Mouse (Mus musculus) skeletal muscle tissue, postnatal 0 days (tissue): Measurements from ENCODE around the gene Rab13. TPM values are rescaled to one million over a fixed set of nuclear protein-coding genes. Genes with fewer than 3 reads are reported as not detected.

Experiments
- microRNA-seq, 2 experiments: library from miRNA; unstranded; fragments of <30 nt; microRNA quantifications; one replicate each; pipeline ENCODE4; 2016
- polyA plus RNA-seq: library from polyadenylated mRNA; unstranded; fragments of >200 nt; fragmentation: Nextera tagmentation; extraction: Ambion mirVana; gene quantifications from 2 replicates; pipeline ENCODE4 v1.2.1, GENCODE M21; 2015

Rab13 gene
- polyA plus RNA-seq, result 22.1 and 24.7 TPM in 2 replicates

DNA sequence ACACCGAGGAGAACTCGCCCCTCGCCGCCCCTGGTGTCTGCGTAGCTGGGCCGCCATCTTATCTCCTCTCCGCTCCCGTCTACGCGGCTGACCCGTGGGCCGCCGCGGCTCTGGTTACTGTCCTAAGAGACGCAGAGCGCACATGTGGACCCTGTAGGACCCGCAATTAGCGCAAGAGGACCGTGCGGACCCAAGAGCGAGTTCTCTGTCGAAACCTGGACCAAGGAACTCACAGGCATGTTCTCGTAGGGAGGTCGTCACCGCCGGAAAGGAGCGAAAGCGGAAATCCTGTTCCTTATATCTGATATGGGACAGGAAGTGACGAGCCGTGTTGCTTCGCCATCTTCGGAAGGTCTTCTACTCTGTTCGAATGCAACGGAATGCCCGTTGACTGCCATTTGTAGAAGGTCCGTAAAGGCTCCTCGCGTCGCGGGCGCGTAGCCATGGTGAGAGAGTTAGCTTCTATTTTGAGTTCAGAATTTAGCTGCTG lies at the start of gene Rab13, which contains the start of gene Rps27:
TSS of gene Rab13 (plus strand) at position 319 of the 490 bp plus-strand sequence.
TSS of gene Rps27 (minus strand) at position 275 of the 490 bp plus-strand sequence.

DNA sequence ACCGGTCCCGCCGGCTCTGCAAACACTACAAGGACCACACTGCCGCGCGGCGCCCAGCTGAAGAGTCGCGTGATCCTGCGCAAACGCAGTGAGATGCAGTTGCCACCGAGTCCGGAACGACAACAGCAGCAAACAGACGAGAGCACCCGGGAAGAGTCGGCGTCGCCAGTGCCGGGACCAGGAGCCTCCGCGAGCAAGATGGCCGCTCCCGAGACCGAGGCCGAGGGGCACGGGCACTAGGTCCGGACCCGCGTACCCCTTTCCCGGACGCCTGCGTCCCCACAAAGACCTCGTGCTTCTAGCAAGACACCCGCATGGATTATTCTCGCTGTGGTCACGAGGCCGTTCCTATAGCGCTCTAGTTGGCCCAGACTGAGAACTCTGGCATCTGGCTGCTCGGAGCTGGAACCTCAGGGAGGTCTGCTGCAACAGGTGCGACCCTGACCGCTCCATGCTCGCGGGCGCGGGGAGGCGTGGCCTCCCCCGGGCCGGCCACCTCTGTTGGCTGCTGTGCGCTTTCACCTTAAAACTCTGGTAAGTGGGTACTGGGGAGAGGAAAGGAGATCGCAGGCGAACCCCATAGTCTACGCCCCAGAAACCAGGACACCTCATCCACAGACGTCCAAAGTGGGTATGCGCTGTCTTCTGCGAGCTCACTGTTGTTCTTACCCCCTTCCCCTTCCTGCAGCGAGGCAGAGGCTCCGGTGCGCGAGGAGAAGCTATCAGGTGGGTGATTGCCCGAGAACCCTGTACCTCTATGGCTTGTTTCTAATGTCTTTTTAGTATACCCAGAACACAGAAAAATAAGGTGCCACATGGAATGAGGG lies 18.2 kb downstream of the Rab13 start, which contains the start of gene Jtb:
TSS of gene Jtb (plus strand) at position 91 of the 827 bp plus-strand sequence.

GRCm38 (mm10) chr3:90242984-90243775 lies 29.7 kb downstream of the Rab13 start, which contains the start of gene Creb3l4:
Creb3l4 (minus strand) TSS chr3:90243512.

DNA sequence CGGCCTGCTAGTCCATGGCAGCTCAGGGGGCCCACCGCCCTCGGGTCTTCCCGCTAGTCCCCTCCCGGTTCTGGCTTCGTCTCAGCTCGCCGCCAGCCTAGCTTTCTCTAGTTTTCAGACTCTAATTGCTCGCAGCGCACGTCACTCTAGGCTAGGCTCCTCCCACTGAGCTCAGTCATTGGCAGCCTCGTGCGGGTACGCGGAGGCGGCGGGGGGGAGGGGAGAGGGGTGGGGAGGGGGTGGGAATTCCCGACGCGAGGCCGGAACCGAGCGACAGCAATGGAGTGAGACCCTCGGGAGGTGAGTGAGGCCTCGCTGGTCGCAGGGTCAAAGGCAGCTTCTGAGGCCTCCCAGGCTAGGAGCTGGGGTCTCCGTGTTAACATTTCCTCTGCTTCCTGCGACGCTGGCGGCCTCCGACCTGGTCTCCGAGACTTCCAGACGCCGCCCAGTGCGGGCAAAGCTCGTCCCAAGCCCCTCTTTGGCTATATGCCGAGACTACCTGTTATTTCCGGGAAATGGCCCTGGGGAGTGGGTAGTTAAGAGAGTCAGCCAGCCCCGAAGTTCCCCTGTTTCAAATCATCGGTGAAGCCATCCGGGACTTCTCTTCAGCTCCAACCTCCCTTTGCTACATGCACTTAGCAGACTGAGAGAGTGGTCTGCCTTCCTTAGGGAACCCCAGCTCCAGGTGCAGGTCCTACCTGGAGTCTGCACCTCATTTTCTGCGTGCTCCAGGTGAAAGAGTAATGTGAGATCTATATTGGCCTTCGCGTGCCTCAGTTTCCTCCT lies 34.7 kb downstream of the Rab13 start, which contains the start of gene Slc39a1:
TSS of gene Slc39a1 (plus strand) at position 213 of the 786 bp plus-strand sequence.

DNA sequence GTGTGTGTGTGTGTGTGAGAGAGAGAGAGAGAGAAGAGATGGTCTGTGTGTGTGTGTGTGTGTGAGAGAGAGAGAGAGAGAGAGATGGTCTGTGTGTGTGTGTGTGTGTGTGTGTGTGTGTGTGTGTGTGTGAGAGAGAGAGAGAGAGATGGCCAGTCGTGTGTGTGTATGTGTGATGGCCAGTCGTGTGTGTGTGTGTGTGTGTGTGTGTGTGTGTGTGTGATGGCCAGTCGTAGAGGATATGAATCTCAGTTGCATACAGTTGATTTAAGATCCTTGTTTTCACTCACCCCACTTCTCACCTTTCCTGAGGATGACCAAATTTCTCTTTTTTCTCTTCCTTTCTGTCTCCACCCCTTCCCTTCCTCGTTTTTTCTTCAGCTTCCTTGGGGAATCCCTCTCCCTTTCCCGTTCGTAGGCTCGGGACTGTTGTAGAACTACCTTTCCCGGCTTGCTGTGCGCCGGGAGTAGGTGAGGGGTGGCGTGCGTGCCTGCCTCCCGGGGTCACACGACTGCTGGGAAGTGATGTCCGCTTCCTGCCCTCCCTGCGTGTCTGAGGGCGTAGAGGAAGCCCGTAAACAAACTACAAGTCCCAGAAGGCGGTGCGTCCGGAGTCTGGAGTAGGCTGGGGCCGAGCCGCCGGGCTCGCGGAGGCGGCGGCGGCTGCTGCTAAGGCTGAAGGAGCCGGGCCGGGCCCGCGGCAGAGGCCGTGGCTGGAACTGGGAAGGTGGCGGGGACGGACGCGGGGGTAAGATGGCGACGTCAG lies 40.3 kb downstream of the Rab13 start, which contains the start of gene Crtc2:
TSS of gene Crtc2 (plus strand) at position 511 of the 766 bp plus-strand sequence.

DNA sequence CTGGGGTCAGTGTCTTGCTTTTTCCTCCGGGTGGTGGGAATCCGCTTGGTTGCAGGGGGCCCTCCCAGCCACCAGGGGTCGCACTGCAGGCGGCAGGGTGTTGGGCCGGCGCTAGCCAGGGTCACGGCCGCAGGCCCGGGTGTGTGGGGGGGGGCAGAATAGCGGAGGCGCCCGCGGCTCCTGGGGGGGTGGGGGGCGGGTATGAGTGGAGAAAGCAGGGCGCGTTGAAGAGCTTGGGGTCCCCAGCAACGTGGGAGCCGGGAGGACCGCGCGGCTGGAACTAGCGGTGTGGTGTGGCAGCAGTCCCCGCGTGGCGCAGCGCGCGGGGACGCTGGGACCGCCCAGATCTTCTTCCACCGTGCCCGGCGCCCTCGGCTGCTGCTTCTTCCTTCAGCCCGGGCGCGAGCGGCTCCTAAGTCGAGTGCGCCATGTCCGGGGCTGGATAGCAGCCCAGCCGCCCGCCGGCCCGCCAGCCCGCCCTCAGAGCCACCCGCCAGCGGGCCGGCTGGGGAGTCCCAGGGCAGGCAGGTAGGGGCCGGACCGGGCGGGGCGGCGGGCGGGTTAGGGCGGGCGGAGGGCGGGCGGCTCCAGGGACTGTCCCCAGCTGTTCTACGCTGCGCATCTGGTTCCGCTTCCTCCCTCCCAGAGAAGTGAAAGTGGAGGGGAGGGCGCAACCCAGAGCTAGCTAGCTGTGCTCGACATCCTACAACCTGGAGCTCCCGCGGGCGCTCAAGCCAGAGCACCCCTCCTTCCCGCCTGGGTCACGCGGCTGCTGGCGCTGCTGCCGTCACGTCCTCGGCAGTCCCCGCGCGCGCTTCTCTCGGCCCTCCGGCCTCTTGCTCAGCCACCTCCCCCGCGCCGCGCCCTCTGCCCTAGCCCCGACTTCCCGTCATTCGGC lies 51.8 kb downstream of the Rab13 start, which contains the start of gene Dennd4b:
TSS of gene Dennd4b (plus strand) at position 152 of the 898 bp plus-strand sequence.

Small RNA genes within 50 kb of the gene (microRNA-seq; reads per million reads assigned to microRNA genes)
- gene Mir7012, result 0.10 to 0.21 reads per million in 2 experiments

Other genes with a start within 250 kb of the Rab13 start
- 83.3 and 94.4 TPM in 2 replicates for gene Hax1, start 214.9 kb upstream of the Rab13 start, polyA plus RNA-seq
- gene 4933434E20Rik, start 162.1 kb upstream of the Rab13 start, polyA plus RNA-seq, result 144 and 154 TPM in 2 replicates
- 98.2 and 106 TPM in 2 replicates for gene Ubap2l, start 161.1 kb upstream of the Rab13 start, polyA plus RNA-seq
- gene Tpm3, start 141.0 kb upstream of the Rab13 start, polyA plus RNA-seq, result 617 and 733 TPM in 2 replicates
- 0.02 and 0.03 TPM in 2 replicates for gene Nup210l, start 109.6 kb upstream of the Rab13 start, polyA plus RNA-seq
- gene Rps27, start within 50 bp of the Rab13 start, polyA plus RNA-seq, result 894 and 1,257 TPM in 2 replicates
- gene Jtb, start 17.9 kb downstream of the Rab13 start, polyA plus RNA-seq, result 146 and 151 TPM in 2 replicates
- 1.3 and 1.5 TPM in 2 replicates for gene Creb3l4, start 29.8 kb downstream of the Rab13 start, polyA plus RNA-seq
- gene Slc39a1, start 34.5 kb downstream of the Rab13 start, polyA plus RNA-seq, result 72.4 and 77.7 TPM in 2 replicates
- 10.5 and 10.7 TPM in 2 replicates for gene Crtc2, start 40.5 kb downstream of the Rab13 start, polyA plus RNA-seq
- 5.1 and 5.5 TPM in 2 replicates for gene Dennd4b, start 51.5 kb downstream of the Rab13 start, polyA plus RNA-seq
- 5.7 and 6.3 TPM in 2 replicates for gene Gatad2b, start 79.5 kb downstream of the Rab13 start, polyA plus RNA-seq
- 2.9 and 4.0 TPM in 2 replicates for gene Slc27a3, start 176.2 kb downstream of the Rab13 start, polyA plus RNA-seq
- gene Ints3, start 219.9 kb downstream of the Rab13 start, polyA plus RNA-seq, result 9.1 and 9.9 TPM in 2 replicates